Mouse (Mus musculus) heart, embryonic 14.5 days (tissue): ENCODE measurements around the gene Shroom1. TPM values are rescaled to one million over a fixed set of nuclear protein-coding genes. Genes with fewer than 3 reads are reported as not detected.

Experiments
- ATAC-seq: fragments of 200-750 bp; cut with Nextera tagmentation; 2 replicates; pipeline ENCODE4 v1.8.0; 2017; ENCODE audit warnings: low read depth, moderate TSS enrichment; ENCODE audit not compliant: insufficient number of reproducible peaks, insufficient read depth, low FRiP score
- H3K27ac ChIP-seq, 2 experiments: fragments of 200-500 bp in 1 of 2; fragments of 300-500 bp in 1 of 2; sonication (generic) in 1 of 2; replicated peaks in 1 of 2; 2 replicates each; pipeline ENCODE4 v1.5.1; 2012 to 2014; ENCODE audit warnings: low read depth in 2 of 2, low read length in 2 of 2, control low read depth in 1 of 2, mild to moderate bottlenecking in 1 of 2, mixed read lengths in 1 of 2; ENCODE audit not compliant: control insufficient read depth in 1 of 2, insufficient read depth in 1 of 2
- H3K27me3 ChIP-seq: fragments of 300-500 bp; sonication (generic); 2 replicates; pipeline ENCODE4 v1.6.1; 2014; ENCODE audit warnings: mild to moderate bottlenecking, low read length, control low read depth; ENCODE audit not compliant: control insufficient read depth, insufficient read depth
- H3K36me3 ChIP-seq: fragments of 300-500 bp; sonication (generic); 2 replicates; pipeline ENCODE4 v1.6.1; 2014; ENCODE audit warnings: mild to moderate bottlenecking, control low read depth, low read length, mixed read lengths; ENCODE audit not compliant: control insufficient read depth, insufficient read depth
- H3K4me1 ChIP-seq, 2 experiments: fragments of 200-500 bp in 1 of 2; fragments of 300-500 bp in 1 of 2; sonication (generic) in 1 of 2; 2 replicates each; pipeline ENCODE4 v1.6.1; 2012 to 2014; ENCODE audit warnings: low read length in 2 of 2, control low read depth in 1 of 2, mixed read lengths in 1 of 2; ENCODE audit not compliant: control insufficient read depth in 2 of 2, insufficient read depth in 2 of 2
- H3K4me2 ChIP-seq: fragments of 300-500 bp; sonication (generic); 2 replicates; pipeline ENCODE4 v1.6.1; 2014; ENCODE audit warnings: mild to moderate bottlenecking, low read length
- H3K4me3 ChIP-seq, 2 experiments: fragments of 200-500 bp in 1 of 2; fragments of 300-500 bp in 1 of 2; sonication (generic) in 1 of 2; 2 replicates each; pipeline ENCODE4 v1.5.1; 2012 to 2014; ENCODE audit warnings: low read length in 2 of 2, mild to moderate bottlenecking in 2 of 2, control low read depth in 1 of 2, low read depth in 1 of 2, moderate library complexity in 1 of 2; ENCODE audit not compliant: control insufficient read depth in 1 of 2, insufficient read depth in 1 of 2
- H3K9ac ChIP-seq: fragments of 300-500 bp; sonication (generic); 2 replicates; pipeline ENCODE4 v1.6.1; 2014; ENCODE audit warnings: mild to moderate bottlenecking, low read length
- H3K9me3 ChIP-seq: fragments of 300-500 bp; sonication (generic); 2 replicates; pipeline ENCODE4 v1.6.1; 2016; ENCODE audit warnings: low read length, control low read depth; ENCODE audit not compliant: control insufficient read depth
- WGBS: fragments of 180-500 bp; shearing (Covaris S2); extraction: QIAGEN DNeasy Blood & Tissue Kit; methylation state at CpG from one replicate; pipeline ENCODE4 v1.1.7; 2014; 5-methylcytosine and 5-hydroxymethylcytosine counted together
- polyA plus RNA-seq: library from polyadenylated mRNA; unstranded; fragments of >200 nt; fragmentation: Nextera tagmentation; extraction: Ambion mirVana; gene quantifications from 2 replicates; pipeline ENCODE4 v1.2.1, GENCODE M21; 2014

The Shroom1 gene
- 2.3 and 2.5 TPM in 2 replicates for polyA plus RNA-seq

DNA sequence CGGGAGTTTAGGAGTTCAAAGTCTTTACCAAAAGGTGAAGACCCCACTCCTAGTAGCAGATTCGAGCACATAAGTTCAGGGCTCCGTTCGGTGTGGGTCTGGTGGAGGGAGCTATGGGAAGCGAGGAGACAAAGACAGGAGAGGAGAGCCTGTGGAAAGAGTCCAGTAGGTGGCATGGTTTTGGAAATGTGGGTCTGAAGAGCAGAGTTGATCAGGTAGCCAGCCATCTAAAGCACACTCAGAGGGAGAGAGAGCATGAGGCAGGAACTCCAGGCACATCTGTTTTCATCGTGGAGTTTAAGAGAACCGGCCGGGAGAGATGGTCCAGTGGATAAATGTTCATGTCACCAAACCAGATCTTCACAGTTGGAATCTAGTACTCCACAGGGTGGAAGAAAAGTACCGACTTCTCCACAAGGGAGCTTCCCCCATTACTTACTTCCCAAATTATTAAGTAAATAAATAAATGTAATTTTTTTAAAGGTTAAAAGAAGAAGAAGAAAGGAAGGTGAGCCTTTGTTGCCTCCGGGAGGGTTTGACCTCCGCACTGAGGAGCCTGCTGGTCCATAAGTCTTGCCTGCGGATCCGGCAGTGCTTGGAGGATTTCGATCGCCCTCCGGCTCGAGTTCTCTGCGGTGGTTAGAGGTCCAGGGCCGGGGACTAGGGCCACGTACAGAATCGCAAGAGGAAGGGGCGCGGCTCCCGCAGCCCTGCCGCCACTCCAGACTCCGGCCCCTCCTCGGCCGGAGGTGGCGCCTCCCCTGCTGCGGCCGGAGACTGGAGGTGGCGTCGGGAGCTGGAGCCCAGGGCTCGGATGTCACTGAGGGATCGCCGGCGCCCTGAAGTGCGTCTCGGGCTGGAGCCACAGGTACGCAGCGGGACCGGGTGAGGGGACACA lies at the start of gene Shroom1, which contains the start of gene Gm10447:
Gene Shroom1, plus strand, starts transcription at position 732 of the 898 bp plus-strand sequence.
Gene Gm10447, minus strand, starts transcription at position 637 of the 898 bp plus-strand sequence.
- no peaks in the 10 kb centered on the region for H3K36me3 ChIP-seq
- peak; percentile 63 for ATAC-seq
- peak within 1 kb of the TSS in 1 of 2 experiments; percentile 64; a peak in 2 of 4 replicates for H3K27ac ChIP-seq
- WGBS, result 2% methylated on average over 42 of the region's 42 CpGs
- H3K9ac ChIP-seq, result peak within 1 kb of the TSS; percentile 74
- peak within 1 kb of the TSS; percentile 61 to 69 for H3K4me3 ChIP-seq
- peaks cover 8% of the 10 kb centered on the region for H3K27me3 ChIP-seq
- peak within 1 kb of the TSS; percentile 93 for H3K4me2 ChIP-seq
- no peaks in the 10 kb centered on the region for H3K9me3 ChIP-seq
- no peaks in the 10 kb centered on the region for H3K4me1 ChIP-seq

DNA sequence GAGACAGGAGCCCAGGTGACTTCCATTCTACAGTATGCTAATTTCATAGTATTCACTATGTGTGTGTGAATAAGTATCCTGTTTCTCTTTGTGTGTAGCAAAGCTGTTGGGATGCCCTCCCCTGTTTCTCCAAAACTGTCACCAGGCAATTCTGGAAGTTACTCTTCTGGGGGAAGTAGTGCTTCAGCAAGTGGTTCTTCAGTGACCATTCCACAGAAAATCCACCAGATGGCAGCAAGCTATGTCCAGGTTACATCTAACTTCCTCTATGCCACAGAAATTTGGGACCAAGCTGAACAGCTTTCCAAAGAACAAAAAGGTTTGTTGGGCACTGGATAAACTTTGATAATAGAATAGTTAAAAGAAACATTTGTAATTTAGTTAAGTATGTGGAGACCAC lies 45.3 kb upstream of the Shroom1 start:
- Histone ChIP-seq H3K27me3 (no peaks in the 10 kb centered on the region), H3K36me3 (peaks cover 99% of the 10 kb centered on the region), H3K4me1 (no peaks in the 10 kb centered on the region), H3K9me3 (no peaks in the 10 kb centered on the region), H3K4me3 (no peak overlapping the region), H3K9ac (no peak overlapping the region), H3K27ac (no peak overlapping the region), H3K4me2 (no peak overlapping the region)
- no peak for ATAC-seq

DNA sequence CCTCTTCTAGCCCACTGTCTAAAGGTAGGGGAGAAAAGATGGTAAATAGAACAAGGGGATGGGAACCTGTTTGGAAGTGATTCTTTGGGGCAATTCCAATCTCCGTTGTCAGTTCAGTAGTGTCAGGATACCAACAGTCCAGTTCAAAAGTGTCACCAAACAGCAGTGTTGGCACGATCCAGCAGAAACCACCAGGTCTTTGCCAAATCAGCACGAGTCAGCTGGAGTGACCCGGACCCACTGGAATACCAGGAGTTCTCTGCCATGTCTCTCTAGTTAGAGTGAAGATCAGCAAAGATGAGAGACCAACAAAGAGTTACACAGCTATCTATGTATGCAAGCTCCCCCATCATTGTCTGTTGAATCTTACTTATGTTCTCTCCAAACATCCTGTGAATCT lies 43.1 kb upstream of the Shroom1 start:
- Histone ChIP-seq H3K27me3 (no peaks in the 10 kb centered on the region), H3K9ac (no peak overlapping the region), H3K36me3 (peaks cover 99% of the 10 kb centered on the region), H3K4me3 (no peak overlapping the region), H3K4me2 (no peak overlapping the region), H3K4me1 (no peaks in the 10 kb centered on the region), H3K27ac (no peak overlapping the region), H3K9me3 (no peaks in the 10 kb centered on the region)
- no peak for ATAC-seq
- WGBS, result 93% methylated on average over 4 of the region's 4 CpGs

DNA sequence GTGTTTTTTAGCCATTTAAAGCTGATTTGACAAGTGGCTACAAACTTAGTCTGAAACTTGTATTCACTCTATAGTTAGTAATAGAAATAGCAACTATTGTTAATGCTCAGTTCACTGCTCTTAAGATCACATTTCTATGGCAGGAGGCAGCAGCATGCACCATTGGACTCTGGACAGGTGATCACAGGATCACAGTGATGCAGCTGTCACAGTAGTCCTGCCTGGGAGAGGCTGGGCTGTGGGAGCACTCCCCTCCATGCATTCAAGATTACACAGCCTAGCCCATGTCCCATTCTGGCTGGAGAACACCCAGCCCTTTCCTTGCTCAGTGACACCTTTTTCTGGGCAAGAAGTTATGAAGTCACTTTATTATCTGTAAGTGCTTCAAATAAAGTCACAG lies 39.0 kb upstream of the Shroom1 start:
- Histone ChIP-seq H3K4me3 (no peak overlapping the region), H3K36me3 (peaks cover 88% of the 10 kb centered on the region), H3K27ac (no peak overlapping the region), H3K4me2 (no peak overlapping the region), H3K9me3 (no peaks in the 10 kb centered on the region), H3K9ac (no peak overlapping the region), H3K4me1 (no peaks in the 10 kb centered on the region; a peak in 1 of 4 replicates), H3K27me3 (no peaks in the 10 kb centered on the region)
- no peak for ATAC-seq

DNA sequence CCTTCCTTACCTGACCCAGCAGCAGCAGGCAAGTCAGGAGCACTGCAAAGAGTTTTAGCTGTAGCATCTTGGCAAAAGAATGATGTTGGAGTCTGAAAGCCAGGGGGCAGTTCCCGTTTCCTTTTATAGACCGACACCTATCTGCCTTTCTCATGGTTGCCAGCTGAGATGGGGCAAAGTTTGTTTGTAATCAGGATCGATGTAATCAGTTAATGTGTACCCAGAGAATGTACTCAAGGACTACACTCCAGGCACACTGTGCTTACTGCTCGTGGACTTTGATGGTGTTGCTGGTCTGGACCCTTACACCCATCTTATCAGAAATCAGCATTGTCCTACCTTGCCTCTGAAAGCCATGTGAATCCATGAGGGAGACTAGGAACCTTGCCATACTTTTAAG lies 34.0 kb upstream of the Shroom1 start, which contains the start of gene Leap2:
Gene Leap2, minus strand, starts transcription at position 135 of the 400 bp plus-strand sequence.
- ATAC-seq, result no peak
- peaks cover 5 to 17% of the 10 kb centered on the region in 2 experiments; a peak in 3 of 4 replicates for H3K4me1 ChIP-seq
- H3K27me3 ChIP-seq, result no peaks in the 10 kb centered on the region
- no peak within 1 kb of the TSS for H3K9ac ChIP-seq
- H3K9me3 ChIP-seq, result no peaks in the 10 kb centered on the region
- no peak within 1 kb of the TSS for H3K27ac ChIP-seq
- no peak within 1 kb of the TSS for H3K4me2 ChIP-seq
- peaks cover 44% of the 10 kb centered on the region for H3K36me3 ChIP-seq
- H3K4me3 ChIP-seq, result no peak within 1 kb of the TSS
- WGBS, result 62% methylated on average over 4 of the region's 4 CpGs

DNA sequence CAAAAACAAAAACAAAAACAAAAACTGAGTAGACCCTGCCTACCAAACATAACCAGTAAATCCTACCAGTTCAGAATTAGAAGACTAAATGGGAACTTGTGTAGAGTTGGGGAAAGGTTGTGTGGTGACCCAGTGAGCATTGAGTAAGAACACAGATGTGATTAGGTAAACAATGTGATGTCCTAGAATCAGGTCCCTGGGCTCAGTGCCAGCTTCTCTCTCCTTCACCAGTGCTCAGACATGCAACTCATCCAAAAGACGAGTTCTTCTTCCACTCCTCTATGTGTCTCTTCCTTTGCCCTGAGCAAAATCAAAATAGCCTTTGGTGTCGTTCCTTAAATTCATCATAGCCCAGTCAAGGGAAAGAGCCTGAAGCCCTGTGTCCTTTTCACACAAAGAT lies 32.2 kb upstream of the Shroom1 start:
- Histone ChIP-seq H3K27me3 (no peaks in the 10 kb centered on the region), H3K4me1 (peaks cover 5 to 23% of the 10 kb centered on the region in 2 experiments; a peak in 3 of 4 replicates), H3K9me3 (no peaks in the 10 kb centered on the region), H3K4me3 (no peak overlapping the region), H3K27ac (peak overlapping the region; percentile 10 to 24; a peak in 2 of 4 replicates), H3K36me3 (peaks cover 38% of the 10 kb centered on the region), H3K4me2 (no peak overlapping the region), H3K9ac (no peak overlapping the region; the same call in 1 of the 2 replicates)
- 64% methylated on average over 2 of the region's 2 CpGs for WGBS
- no peak for ATAC-seq

DNA sequence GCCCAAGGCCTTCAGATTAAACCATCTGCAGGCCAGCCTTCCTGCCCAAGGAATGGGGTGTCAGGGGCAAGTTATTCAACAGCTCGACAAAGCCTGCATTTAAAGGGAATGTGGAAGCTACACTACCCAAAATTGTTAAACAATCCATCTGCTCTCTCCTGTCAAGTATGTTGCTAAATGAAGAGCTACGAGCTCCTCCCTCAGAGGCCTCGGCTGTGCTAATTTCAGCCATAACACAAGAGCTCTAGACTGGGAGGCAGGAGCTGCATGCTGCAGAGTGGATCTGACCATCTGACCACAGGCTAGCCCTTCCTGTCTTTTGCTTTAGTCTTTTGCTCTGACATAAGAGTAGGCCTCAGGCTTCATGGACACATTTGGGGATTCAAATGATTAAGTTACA lies 31.8 kb upstream of the Shroom1 start:
- Histone ChIP-seq H3K9ac (no peak overlapping the region; the same call in 1 of the 2 replicates), H3K4me2 (no peak overlapping the region), H3K27ac (peak overlapping the region; percentile 10 to 24; a peak in 2 of 4 replicates), H3K4me3 (no peak overlapping the region), H3K9me3 (no peaks in the 10 kb centered on the region), H3K36me3 (peaks cover 33% of the 10 kb centered on the region), H3K27me3 (no peaks in the 10 kb centered on the region), H3K4me1 (peaks cover 5 to 26% of the 10 kb centered on the region in 2 experiments; a peak in 3 of 4 replicates)
- 28% methylated on average over 3 of the region's 3 CpGs for WGBS
- ATAC-seq, result no peak
